Mouse (Mus musculus): ENCODE measurements around the gene Plek.

GRCm38 (mm10) chr11:17083866-17084265 is 31.7 kb upstream of the Plek start:
- TF ChIP-seq CTCF (IDR thresholded peaks at IDR 0.05) (no peak), EP300 (IDR thresholded peaks at IDR 0.05) (no peak)

Data from lung, postnatal 0 days (tissue).